Mouse (Mus musculus): ENCODE results near the gene Apcs.

Apcs gene

DNA sequence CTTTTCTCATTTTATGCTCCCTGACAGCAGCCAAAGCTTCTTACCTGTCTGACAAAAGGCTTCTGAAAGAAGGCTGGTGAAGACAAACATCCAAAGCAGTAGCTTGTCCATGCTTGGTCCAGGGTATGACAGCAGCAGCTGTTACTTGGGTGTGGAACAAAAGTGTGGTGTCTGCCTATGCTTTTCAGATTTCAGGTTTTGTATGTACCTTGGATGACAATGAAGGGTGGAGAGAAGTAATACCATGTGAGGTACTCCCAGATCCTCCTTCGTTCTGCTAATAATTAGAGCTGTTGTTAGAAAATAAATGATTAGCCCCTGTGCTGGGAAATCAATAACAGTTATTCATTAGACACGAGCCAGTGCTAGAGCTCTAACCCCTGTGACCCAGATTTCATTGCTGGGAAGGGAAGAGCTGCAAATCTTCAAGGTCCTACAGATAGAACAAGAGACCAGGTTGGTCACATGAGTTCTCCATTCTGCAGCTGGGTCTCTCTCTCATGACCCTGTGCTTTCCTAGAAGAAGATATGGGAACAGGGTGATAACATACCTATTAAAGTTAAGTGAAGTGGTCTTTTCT lies at the start of gene Apcs:
TSS of gene Apcs (minus strand) at position 265 of the 581 bp plus-strand sequence.
- no peak for DNase-seq (ENCODE audit: low read depth, low spot score)

DNA sequence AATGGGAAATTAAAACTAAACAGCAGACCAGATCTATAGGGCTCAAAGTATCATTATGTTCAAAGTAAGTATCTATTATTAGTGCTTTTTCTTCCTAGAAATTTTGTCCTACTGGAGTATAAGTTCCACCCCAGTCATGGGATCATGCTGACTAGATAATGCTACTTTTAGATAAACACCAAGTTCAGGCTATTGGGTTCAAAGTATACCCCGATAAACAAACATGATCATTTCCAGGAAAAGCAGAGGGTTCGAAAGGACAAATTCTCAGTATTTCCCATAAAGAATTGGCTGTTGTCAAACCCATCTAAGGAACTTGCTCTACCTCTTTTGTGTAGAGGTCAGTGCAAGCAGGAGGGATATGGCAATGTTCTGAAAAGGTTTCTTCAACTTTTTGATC lies 37.4 kb upstream of the Apcs start:
- no peak for DNase-seq (ENCODE audit: low read depth, low spot score)

DNA sequence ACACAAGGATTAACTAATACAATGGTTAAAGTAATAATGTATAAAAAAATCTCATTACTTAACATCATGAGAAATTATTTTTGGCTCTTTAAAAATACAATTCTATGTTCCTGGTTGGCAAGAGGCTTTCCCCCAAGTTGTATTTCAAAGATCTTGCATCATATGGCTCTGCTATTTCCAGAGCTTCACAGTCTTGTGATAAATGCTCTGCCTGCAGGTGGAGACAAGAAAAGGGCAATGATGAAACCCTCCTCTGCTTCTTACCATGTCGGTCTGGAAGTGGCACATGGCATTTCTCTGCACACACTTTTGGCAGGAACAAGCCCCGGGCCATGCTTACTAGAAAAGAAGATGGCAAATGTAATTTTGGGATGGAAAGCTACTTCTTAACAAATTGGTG lies 23.6 kb upstream of the Apcs start:
- DNase-seq (ENCODE audit: low read depth, low spot score) = no peak

DNA sequence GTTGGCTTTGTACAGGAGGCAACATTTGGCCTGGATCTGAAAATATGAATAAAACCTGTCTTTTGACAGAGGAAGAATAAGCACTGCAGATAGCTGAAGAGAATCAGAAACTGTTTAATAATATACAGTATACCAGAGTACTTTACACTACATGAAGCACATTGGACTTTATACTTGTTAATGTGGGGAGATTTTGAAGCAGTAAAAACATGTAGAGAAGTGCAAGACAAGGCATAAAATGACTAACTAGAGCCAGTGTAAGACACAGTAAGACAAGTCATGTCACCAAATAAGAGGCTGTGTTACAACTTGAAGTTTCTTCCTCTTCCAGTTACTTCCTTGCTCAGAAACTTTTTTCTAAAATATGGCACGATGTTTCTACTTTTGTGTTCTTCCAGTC lies 22.3 kb upstream of the Apcs start:
- no peak for DNase-seq (ENCODE audit: low read depth, low spot score)

DNA sequence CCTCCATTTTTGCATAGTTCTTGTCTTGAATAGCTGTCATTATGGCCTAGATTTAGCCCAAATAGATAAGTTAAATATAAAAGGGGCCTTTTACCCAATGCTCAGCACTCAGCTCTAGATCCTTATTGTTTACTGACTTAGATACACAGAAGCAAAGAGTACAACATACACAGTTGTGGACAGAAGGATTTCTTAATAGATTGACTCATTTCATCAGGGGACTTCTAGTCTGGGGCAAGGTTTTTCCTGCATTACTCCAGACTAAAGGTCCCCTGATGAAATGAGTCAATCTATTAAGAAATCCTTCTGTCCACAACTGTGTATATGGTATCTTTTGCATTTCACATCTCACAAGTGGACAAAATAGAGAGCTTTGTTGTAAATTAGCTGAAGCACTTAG lies 8.5 kb upstream of the Apcs start:
- no peak for DNase-seq (ENCODE audit: low read depth, low spot score)

DNA sequence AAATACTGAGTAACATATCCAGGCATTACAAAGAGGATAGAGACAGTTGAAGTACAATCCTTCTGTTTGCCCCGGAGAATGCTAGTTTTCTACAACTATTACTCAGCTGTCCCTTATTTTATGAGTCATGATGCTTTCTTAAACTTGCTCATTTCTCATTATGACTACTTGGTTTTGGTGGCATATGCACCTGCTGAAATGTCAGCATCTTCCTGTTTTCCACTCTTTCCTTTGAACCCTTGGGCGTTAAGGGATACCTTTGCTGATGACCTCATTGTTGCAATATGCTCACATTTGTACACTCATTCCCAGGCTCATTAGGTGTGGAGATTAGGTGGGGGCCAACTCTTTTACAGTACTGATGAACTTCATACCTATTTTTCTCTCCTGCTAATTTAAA lies 594 bp upstream of the Apcs start:
- DNase-seq (ENCODE audit: low read depth, low spot score) = no peak

DNA sequence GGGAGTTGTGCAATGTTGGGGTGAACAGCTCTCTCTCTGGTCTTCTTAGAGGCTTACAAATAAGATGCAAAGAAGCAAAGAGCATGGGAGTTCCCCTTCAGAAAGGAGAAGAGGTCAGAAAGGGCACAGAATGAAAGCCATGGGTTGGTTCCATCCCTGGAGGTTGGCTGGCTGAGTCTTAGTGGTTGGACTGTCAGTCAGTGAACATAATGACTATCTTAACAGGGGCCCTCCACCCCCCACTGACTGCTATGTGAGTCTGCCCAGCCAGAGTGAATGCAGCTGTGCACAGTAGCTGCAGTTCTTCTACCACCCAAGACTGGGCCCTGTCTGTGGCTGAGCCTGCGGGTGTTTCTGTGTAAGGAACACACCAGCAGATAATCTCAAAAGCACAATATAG lies 18.2 kb downstream of the Apcs start:
- DNase-seq (ENCODE audit: low read depth, low spot score) = no peak

DNA sequence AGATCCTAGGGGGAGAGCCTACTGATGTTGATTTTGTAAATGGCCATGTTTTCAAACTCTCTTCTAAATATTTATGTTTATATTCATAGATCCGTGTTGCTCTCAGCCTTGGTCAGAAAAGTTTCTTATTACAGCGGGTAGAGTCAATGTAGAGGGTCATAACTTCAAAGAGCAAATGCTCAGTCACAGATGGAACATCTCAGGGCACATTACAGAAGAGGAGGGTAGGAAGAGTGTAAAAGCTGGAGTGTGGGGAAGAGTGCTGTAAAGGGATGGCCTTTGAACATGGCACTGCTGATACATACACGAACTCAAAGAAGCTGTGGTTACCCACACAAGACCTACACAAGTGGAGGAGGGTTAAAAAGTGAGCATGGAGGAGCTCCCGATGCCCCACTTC lies 19.6 kb downstream of the Apcs start:
- DNase-seq (ENCODE audit: low read depth, low spot score) = no peak

DNA sequence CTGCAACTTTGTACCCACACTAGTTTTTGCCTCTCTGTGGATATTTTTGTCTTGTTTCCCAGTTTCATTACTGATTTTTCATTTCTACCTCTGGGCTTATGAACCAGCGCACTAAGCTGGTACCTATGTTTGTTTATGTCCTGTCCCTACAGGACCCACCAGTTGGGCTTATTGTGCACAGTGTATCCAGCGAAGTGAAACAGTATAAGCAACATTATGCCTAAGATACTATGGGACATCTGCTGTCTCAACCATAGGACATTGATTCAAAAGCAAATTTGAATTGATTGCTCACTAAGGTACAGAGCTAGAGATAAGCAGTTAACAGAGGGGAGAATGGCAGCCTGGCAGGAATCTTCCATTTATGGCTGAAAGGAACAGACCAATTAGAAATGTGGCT lies 46.7 kb downstream of the Apcs start:
- no peak for DNase-seq (ENCODE audit: low read depth, low spot score)

DNA sequence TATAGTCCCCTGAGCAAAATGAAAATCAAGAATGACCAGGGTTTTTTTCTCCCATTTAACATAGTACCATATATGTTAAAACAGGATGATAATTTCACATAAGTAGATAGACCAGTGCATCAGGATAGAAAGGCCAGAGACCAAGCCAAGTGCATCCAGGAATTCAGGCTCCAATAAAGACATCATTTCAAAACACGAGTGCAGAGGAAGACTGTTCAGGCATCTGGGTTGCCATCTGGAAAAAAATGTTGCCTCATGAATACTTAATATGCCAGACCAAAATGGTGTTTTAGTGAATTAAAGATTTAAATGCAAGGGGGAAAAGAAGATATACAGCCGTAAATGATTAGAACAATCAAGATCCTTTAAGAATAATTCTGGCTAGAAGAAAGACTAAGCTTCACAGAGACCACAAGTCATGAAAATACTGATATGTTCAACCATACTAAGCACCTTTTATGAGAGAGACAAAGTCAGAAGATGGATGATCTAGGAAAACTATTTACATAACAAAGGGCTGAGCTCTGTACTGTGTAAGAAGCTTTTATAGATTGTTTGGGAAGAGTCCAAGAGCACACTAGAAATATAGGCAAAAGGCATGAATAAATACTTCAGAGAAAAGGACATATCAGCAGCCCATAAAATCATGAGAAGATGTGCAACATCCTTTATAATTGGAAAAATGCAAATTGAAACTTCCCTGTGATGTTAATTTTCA lies 47.6 kb downstream of the Apcs start:
- no peak for DNase-seq (ENCODE audit: low read depth, low spot score)

Data from embryo, embryonic 11.5 days (tissue).